Mouse (Mus musculus) liver, postnatal 0 days (tissue): ENCODE data around the gene Ppp2r2c.

Source experiments
- CTCF ChIP-seq: sonication (generic); IDR thresholded peaks from 2 replicates; pipeline ENCODE4 v1.5.1; 2016; ENCODE audit warnings: antibody characterized with exemption, low read depth
- EP300 ChIP-seq: IDR thresholded peaks from 2 replicates; pipeline ENCODE4 v1.6.1; 2016; ENCODE audit warnings: antibody characterized with exemption, low read depth, mild to moderate bottlenecking

DNA sequence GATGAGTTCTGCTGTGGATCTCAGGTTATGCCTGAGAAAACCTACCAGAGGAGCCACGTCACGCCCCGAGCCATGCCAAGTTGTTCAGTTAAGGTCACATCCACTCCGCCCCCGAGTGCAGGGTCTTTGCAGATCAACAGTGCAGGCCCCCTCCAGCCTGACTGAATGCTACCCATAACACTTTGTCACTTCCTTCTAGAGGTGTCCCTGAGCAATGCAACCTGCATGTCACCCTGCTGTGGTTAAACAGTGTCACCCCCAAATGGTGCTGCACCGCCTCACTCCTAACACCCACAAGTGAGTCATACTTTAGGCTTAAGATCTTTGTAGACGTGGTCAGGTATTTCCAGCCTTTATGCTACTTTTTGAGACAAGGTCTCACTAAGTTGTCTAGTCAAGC lies 28.2 kb upstream of the Ppp2r2c start:
- TF ChIP-seq CTCF, result no peak
- no peak for TF ChIP-seq EP300
